Mouse (Mus musculus) spleen, postnatal 36 days (tissue): ENCODE results near the gene Arl15.
A peak's percentile ranks its signal among the peaks of the same experiment; 100 is the strongest.

ENCODE experiments used
- DNase-seq, 2 experiments: peaks; one replicate each; pipeline ENCODE4 v3.0.0; 2022; ENCODE audit warnings: low spot score in 2 of 2, mixed read lengths in 1 of 2

Gene Arl15

DNA sequence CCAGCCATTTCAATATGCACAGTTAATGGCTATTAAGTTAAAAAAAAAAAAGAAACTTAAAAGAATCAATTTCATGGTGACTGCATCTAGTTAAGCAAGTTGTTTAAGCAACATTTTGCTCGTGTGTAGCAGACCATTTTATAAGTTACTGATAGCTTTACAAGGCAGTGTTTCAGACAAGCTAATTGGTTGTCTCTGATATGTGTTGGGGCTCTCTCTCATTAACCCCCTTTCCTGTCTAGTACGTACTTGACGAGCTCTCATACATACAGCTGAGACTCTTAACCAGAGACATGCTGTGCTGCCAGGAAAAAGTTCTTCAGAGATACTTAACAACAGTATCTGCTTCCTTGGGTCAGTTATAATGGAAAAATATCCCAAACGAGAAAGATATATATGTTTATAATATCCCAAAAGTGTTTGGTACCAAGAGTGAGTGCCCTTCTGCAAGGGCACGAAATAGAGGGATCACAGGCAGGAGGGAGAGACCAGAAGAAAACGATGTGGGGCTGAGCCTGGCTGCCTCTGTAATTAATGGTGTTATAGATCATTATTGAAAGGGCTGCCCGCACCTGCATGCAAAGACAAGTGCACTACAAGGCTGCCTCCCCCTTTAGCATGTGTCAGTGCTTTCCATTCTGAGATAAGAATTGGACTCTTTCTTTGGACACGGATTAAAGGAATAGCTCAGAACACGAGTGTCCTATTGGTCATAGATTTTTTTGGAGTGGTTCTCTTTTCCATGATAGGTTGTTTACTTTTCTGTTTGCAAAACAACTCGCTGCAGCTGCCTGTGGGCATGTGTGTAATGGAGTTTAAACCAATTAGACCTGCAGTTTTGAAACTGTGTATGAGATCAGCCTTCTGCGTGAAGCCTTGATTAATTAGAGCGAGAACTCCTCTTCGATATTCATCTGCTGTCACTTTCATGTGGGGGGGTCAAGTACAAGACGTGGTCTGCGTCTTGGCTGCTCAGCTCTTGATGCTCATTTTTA, 350.0 kb downstream of the Arl15 start:
- no peak for DNase-seq

DNA sequence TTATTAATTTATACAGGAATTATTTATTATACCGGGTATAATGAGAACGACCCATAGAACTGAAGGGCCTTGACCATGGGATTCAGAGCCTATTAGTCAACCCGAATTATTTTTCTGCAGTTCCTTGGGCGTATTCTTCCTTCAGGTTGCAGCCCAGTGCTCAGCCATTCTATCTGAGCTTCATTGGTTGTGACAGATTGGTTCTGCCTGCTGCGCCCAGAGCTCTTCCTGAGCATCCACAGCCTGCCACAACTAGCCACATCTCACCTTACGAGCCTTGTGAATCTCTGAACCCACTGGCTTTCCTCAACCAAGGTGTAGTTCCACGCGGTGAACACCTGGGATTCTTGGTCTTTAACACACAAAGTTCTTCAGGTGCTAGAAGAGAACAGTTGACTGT, 350.9 kb downstream of the Arl15 start:
- DNase-seq = no peak

DNA sequence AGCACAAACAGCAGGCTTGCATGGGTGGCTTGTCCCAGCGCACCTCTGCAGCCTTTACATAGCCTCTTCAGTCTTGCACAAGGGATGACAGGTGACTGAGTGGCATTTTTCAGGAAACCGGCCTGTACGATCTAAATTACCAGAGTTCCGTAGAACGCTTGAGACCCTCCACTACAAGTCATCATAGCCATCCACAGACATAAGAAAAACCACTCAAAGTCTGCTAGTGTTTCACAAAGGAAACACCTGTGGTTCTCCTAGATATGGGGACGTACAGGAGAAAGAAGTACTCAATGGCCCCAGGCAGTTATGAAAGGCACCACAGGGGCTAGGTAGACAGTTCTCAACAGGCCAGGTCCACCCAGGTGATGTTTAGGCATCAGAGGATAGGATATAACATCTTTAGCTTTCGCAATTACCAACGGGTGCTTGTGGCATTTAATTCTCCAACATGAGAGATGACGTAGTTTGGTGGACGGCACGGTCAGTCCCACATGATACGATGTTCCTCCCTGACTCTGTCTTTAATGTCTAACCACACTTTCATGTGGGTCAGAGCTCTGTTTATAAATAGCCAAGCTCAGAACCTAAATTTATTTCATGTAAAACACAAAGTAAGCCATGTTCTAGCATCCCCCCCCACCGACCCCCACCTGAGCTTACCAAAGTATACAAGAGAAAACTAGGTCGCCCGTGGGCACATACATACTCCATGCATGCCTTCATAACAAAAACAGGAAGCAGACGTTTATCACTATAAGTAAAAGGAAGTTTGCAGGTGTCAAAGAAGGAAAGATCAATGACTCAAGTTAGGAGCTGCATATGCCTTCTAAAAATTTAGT, 356.8 kb downstream of the Arl15 start:
- DNase-seq = no peak

DNA sequence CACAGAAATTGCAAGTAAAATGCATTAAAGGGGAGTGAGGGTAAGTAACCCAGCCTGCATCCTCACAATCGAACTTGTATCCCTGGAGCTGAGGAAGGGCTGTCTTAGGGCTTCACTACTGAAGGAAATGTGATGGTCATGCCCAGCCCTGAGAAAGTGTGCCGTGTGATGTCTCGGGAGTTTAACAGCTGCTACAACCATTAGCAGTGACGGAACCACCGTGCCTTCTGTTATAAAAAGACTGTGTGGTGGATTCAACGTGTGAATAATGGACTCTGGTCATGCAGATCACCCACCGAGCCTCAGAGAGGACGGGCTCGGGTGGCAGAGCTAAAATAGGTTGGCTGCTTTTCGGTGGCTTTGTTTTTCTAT, 357.4 kb downstream of the Arl15 start:
- DNase-seq = no peak

DNA sequence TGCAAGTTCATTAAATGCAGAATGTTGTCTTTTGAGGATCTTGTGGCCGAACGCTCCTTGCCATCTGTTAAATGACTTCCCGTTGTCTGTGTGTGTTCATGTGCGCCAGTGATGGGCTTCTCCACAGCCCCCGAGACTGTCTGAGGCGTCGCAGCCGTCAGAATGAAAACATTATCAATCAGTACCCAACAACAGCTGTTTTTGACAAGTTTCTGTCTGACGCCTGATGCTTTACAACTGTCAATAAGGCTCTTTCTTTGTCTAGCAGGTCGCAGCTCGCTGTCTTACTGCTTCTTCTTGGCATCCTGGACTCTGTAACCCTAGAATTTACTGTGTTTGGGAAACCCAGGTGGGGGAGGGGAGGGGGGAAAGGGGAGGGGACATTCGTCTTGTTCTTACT, 362.4 kb downstream of the Arl15 start:
- no peak for DNase-seq

DNA sequence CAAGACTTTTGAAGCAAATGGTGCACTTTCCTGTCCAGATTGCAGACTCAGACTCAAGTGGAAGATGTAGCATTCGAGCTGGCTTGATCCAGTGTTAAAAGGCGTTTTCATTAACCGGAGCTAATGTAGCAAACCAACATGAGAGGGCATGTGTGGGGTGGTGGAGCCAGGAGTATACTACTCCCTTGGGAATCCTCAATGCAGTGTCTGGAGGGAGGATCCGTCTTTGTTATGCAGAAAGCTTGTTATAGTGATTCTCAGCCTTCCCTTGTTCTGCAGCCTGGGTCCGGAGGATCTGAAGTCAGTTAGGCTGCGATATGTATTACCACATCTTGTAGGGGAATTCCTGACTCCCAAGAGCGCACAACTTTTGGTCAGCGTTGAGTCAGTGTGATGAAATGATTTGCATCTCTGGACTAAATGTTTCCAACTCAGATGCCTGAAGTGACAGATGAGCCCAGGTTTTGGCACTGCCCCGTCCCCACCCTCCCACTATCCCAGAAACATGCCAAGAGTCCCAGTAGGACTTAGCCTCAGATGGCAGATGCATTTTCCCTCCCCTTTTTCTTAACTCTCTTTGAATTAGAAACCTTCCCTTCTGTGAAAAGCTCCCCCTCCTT, 363.9 kb downstream of the Arl15 start:
- DNase-seq = no peak

DNA sequence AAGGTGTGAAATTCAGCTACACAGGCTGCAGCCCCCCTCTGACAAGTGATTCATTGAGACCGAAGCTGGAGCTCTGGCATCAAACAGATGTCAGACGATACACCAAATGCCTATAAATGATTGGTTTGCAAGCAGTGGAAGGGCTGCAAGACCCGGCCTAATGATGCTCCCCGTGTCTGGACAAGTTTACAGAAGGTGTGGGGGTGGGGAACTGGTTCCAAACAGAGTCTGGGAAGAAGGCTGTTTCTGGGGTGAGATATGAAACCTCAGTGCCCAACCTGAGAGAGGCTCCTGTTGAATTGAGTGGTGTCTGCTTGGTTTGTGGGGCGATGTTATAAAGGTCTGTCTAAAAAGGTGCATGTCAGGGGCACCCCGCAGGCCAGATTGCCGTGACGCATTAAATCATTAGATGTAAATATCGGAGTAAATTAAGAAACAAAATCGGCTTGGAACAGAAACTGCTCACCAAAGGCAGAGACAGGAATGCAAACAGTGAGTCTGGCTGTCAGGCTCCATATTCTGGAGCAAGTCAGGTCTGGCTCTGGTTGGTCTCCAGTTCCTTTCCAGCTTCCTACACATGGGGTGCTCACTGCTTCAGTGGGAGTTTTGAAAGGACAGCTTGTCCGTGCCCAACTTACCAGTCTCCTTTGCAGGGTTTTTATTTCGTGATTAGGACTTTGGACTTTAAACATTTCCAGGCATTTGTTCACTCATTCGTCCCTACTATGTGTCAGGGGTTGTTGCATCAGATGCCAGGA, 365.5 kb downstream of the Arl15 start:
- no peak for DNase-seq

DNA sequence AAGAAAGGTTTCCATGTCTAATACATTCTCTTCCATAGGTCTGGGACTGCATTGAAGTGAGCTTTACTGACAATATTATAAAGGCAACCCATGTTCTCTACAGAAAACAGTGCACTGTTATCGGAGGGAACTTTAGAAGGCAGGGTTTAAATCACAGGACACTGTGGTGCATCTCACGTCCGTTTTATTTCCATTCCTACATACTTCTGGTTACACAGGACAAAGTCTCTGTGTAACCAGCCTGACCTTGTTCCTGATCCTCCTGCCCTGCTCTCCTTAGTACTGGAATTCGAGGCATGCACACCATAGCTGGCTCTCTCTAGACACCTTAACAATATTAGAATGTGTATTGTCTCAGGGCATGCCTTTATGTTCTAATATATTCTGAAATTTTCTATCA, 368.4 kb downstream of the Arl15 start:
- DNase-seq = no peak

DNA sequence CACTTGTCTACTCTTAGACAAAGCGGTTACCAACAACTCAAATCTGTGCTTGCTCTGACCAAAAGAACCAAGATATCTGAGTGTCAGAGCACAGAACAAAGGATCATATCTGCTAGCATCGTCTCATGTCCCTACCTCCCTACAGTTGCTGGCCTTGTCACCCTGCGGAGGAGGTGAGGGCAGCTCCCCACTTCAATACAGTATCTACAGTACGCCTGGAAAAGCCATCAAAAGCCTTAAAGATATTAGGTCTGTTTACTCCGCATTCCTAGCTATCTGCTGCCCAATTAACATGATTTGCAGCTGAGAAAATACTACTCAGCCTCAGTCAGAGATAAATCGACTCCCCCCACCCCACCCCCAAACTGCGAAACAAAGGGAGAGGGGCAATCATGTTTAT, 371.3 kb downstream of the Arl15 start:
- no peak for DNase-seq

DNA sequence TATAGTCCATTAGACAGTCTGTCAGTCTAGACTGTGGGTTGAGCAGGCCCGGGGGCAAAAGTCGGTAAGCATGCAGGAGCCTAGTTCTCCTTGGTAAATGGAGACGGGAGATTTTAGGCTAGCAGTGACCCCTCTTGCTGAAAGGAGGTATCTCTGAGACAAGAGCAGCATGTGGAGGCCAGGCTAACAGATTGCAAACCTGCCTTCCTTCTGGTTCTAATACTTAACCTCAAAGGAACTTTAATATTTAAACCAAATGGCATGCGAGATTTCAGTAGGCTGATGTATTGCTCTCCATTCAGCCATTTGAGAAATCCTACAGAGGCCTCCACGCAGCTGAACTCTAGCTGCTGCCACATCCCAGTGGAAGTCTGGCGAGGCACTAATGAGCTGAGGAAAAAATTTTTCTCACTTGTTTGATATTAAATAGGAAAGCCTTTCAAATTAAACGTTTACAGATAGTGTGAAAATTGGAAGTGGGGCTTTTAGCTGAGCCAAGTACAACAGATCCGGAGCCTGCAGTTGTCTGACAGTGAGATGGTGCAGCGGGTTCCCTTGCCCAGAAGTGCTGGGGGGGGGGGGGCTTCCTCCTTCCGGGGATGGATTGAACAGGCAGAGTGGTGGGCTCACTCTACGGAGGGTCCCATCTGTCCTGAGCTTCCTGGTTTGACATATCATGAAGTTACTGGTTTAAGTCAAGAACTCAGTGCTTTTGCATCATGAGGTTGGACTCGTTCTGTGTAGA, 372.3 kb downstream of the Arl15 start:
- no peak for DNase-seq

DNA sequence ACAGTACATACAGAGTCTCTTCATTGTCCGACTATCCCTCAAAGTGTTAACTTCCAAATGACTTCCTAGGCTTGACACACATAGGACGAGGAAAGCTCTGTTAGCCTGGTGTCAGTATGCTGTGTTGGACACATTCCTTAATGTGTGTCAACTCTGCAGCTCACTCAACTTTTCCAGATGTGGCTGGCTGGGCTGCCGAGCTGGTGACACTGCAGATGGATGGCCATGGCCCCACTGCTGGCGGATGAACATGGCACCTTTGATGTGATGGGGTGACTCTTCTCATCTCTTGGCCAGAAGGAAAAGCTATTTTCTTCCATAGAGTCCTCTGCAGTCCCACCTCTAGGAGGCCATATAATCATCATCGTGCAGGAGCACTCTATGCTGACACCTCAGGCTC, 375.8 kb downstream of the Arl15 start:
- DNase-seq = no peak

DNA sequence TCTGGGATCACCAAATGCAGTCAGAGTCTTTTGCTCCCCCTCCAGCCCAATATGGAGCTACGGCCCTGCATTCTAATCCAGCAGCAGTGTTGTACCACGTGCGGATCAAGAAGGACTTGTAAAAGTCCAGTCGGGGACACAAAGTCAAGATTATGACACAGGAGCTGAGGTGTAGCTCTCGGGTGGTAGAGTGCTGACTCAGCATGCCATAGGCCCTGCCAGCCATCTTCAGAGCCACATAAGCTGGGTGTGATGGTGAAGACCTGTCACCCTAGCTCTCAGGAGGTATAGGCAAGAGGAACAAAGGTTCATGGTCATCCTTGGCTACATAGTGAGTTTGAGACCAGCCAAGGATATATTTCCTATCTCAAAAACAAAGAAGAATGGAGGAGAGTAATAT, 377.2 kb downstream of the Arl15 start:
- DNase-seq = no peak

DNA sequence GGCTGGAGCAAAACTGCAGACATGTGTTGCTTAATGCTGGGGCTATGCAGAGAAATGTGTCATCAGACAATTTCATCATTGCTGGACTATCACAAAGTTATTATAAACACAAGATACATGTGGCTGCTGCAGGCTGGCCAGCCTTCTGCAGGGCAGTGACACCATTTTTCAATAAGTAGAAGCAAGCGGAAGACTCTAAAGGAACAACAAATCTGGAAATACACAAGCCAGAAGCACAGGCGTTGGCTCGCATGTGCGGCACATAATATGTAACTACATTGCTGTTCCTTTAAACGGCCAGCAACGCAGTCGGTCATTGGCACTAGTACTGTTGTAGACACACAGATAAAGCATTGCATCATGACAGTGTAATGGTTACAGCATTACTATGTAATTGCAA, 393.8 kb downstream of the Arl15 start:
- DNase-seq = no peak

DNA sequence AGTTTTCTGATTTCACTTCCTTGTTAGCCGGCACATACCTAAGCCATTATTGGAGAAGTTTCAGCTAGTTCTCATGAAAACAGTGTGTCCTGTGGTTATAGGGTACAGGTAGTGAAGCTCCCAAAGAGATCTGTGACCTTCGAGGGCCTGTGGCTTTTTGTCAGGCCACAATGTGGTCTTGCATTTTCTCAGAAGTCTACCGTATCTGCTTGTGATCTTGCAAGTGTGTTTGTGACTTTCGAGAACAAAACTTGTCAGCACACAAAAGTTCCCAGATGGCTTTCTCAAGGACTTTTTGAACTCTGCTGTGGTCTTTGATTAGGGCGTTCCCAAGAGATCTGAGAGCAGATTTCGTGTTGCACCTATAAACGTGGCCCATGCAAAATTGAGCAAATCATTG, 394.5 kb downstream of the Arl15 start:
- DNase-seq = peak; percentile 14 to 28

DNA sequence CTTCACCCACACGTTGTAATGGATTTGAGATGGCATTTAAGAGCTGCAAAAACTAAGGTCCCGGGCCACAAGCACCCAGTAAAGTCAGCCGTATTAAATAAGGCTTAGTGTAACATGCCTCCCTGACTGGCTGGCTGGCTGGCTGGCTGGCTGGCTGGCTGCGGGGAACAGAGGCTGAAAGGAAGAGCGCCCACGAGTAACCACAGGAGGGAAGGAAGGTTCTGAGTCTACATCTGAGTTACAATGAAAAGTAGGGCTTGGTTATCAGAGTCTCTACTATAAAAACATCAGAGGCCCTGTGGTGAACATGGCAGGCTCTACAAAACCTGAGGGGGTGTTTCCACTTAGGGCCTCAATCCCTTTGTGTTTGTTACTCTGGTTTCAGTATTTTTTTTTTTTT, 395.1 kb downstream of the Arl15 start:
- peak; percentile 1 to 12 for DNase-seq

DNA sequence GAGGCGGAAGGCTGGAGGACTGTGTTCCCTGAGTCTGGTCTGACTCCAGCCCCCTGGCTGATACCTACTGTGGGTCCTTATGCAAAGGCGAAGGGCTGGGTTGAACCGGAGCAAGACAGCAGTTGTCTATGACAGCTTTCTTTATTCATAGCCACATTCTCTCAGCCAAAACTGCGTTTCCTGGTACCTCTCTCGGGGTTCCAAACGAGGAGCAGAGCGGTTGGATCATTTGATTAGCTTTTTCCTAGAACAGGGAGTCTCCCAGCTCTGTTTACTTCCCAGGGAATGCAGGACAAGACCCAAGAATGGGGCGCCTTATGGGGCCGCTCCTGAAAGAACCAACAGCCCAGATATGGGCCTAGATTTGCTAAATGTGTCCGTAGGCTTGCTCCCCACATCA, 396.6 kb downstream of the Arl15 start:
- DNase-seq = no peak

DNA sequence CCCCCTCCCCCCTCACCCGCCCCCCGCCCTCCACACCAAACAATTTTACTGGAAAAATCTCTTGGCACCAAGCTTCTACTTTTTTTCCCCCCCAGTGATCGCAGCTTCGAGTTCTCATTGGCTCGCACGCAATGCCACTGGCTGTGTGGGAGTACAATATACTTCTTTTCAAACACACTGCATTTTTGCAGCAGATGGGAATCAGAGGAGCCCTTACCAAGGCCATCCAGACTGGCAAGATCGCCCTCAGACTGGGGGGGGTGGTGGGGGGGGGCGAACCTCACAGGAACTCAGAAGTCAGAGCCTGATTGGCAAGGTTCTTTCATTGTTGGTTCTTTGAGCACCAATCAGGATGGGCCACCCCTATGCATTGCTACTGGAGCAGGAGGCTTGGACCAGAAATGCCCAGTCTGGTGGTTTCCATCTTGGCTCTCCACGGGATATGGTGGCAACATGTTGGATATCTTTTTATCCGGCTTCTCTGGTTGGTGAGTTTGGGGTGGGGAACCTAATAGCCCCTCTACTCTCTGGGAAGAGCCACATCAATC, 404.0 kb downstream of the Arl15 start:
- no peak for DNase-seq

DNA sequence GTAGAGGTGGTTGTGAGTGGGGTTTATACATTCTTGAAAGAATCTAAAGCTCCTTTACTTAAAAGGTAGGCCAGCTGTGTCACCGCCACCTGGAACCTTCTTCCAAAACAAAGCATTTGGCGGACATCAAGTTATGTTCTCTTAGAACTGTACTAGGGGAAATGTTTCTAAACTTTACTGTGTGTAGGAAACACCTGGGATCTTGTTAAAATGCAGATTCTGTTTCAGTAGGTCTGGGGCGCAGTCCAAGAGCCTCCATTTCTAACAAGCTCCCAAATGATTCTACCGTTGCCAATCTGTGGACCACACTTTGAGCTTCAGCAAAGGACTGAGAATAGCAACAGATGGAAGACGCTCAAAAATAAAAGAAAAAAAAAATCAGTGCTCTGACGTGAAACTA, 405.4 kb downstream of the Arl15 start:
- no peak for DNase-seq

DNA sequence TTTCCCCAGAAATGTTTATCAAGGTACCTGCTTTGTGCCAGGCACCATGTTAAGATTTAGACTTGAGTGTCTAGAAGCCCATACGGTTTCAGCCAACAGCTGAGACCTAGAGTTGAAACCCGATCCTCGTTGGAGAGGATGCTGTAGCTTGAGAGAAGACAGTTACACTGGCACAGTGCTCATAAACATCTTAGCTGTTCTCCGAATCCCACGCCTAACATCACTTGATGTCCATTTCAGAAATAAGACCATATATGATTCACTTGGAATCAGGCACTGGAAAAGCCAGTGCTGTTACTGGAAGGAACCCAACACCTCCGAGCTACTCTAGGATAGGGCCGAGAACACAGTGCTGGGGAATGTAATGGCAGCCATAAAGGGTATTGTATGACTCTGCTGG, 406.2 kb downstream of the Arl15 start:
- no peak for DNase-seq

DNA sequence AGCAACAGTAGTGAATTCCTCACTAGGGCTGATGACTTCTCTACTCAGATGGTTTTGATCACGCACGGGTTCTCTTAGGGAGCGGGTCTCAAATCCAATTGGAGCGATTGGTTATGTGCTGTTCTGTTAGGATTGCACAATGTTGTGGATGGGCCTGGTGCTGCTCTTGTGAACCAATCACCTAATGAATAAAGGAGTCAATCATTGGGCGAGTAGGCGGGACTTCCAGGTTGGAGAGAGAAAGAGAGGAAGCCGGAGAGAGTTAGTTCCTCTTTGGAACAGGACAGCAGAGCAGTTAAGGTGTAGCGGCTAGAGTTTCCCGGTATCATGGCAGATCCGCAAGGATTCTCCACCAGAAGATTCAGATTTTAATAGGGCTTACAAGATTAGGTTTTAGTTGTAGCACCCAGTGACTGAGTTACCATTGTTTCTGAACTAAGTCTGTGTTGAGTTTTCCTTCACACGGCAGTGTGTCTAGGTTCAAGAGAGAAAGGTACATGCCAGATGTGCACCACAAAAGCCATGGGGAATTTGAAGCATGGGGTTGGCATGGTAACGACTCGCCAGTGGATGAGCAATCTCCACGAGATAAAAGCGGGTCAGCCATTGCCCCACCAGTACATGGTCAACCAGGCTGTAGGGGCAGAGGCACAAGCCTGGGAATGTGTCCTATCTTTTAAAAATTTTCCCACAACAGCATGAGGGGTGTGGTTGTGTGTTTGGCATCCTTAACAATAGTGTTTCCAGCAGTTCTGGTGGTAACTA, 408.7 kb downstream of the Arl15 start:
- DNase-seq = no peak
